Mouse (Mus musculus): ENCODE data around the gene Nudc.

DNA sequence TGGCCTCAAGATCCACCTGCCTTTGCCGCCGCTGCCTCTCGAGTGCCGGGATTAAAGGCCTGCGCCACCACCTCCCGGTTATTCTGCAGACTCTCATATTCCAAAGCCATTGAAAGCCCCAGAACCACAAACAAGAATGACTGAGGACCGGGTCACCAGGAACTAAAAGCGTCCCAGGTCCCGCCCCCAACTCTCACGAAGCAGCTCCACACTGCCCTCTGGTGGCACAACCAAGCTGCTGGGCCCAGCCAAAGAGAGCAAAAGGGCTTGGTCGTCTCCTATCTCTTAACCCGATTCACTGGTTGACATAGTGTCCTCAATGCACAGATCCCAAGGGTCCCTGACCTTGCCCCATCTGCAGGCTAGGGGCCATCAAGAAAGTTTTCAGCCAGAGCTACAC, 51.4 kb downstream of the Nudc start:
- TF ChIP-seq CTCF (IDR thresholded peaks at IDR 0.05; ENCODE audit: control insufficient read depth, insufficient read depth, insufficient read length) (peak; percentile 70), MYOG (IDR thresholded peaks at IDR 0.05; ENCODE audit: control insufficient read depth, extremely low read depth, insufficient read length) (no peak), CEBPB (IDR thresholded peaks at IDR 0.05; ENCODE audit: low read depth) (no peak)

All from C2C12 (cell line).